Mouse (Mus musculus) left cerebral cortex, adult 8-10 months (tissue): ENCODE results near the gene Nf2. TPM values are rescaled to one million over a fixed set of nuclear protein-coding genes. Genes with fewer than 3 reads are reported as not detected.

ENCODE experiments used
- DNase-seq, 2 experiments: peaks; one replicate each; pipeline ENCODE4 v3.0.0; 2022; ENCODE audit warnings: low spot score in 2 of 2
- total RNA-seq, 4 experiments: library from RNA; stranded (reverse); gene quantifications; 2 replicates each; pipeline ENCODE4 v1.2.4; 2022

Nf2 gene
- 10 to 100 TPM; 70.7 to 72.2 (median 71.5) TPM for total RNA-seq

- peak; percentile 96 to 99 for DNase-seq
Observed at GRCm38 (mm10) chr11:4849258-4849943, at the start of gene Nf2. TSS of gene Nf2 (minus strand) at chr11:4849536.

GRCm38 (mm10) chr11:4894848-4895816 lies 45.8 kb upstream of the Nf2 start, which contains the start of gene Thoc5:
TSS of gene Thoc5 (plus strand) at chr11:4895320.
- DNase-seq, result peak; percentile 65 to 70

GRCm38 (mm10) chr11:4886987-4887386 lies 37.7 kb upstream of the Nf2 start:
- no peak for DNase-seq

DNA sequence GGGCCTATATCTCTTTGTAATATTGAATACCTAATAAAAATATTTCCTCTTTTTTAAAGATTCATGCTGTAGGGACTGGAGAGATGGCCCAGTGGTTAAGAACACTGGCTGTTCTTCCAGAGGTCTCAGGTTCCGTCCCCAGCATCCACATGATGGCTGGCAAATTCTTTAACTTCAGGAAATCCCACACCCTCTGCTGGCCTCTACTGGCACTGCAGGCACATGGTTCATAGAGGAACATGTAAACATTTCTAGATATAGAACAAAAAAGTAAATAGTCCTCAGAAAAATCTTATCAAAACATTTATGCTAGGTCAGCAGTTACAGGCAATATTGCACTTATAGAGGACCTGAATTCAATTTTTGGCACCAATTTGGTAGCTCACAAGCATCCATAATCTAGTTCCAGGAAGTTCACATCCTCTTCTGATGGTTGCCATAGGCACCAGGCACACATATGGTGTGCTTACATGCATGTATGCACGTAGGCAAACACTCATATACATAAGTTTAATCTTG lies 36.1 kb upstream of the Nf2 start:
- DNase-seq, result peak in 1 of 2 experiments; percentile 53

DNA sequence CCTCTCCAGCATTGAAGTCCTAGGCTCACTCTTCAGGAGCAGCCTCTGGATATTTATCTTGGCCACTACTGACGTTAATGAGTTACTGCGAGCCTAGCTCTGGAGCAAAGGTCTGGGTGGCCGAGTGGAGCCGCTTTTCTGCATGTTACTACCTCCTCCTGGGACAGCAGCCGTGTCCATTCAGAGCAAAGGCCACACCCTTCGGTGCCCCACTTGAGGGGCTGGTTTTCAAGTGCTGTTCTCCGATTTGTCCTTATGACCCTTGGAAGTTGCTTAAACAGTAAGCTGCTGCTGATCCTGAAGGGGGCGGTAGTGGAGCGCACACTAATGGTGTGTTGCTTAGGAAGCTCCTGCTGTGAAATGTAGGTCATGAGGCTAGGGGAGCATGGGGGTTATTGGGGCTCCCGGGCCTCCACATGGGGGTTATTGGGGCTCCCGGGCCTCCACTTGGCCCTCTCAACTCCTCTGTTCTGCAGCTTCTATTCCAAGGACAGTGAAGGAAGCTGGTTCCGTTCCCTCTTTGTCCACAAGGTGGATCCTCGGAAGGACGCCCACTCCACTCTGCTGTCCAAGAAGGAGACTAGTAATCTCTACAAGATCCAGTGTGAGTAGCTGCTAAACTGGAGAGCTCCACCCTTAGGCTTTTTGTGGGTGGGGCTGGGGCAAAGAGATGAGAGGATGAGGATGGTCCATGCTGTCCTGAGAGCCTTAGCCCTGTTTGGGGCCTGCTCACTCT lies 33.7 kb upstream of the Nf2 start:
- no peak for DNase-seq

DNA sequence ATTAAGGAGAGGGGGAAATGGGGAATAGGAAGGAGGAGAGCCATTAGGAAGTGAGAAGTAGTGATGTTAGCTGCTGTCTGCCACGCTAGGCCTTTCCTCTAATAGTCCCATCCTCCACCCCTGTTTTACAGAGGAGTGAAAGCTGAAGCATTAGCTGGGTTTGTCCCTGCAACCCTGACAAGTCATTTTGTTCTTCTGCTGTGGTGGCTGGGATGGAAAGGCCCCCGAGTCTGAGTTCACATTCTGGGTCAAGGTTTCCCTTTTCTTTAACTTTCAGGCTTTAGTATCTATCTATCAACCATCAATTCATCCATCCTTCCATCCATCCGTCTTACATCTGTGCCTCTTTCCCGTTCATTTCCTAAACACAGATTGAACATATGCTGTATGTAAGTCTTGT lies 31.8 kb upstream of the Nf2 start:
- no peak for DNase-seq

DNA sequence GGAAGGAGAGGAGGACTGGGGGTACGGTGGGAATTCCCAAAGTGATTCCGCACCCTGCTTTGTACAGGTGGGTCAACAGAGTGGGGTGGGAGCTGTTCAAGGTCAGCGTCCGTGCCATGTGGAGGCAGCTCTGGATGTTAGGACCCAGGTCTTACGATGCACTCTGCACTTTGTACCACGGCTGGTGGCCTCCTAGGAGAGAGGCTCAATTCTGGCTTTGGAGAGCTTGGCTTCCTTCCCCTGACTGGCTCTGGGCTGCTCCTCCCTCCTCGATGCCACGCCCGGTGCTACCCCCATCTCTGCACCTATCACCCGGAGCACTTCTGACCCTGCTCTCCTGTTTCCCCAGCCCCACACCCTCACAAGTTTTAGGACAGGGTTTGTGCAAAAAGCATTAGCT lies 25.2 kb upstream of the Nf2 start:
- no peak for DNase-seq

GRCm38 (mm10) chr11:4873755-4874475 lies 24.6 kb upstream of the Nf2 start, which contains the start of gene Nipsnap1:
TSS of gene Nipsnap1 (plus strand) at chr11:4873951.
- DNase-seq, result peak; percentile 70 to 72

DNA sequence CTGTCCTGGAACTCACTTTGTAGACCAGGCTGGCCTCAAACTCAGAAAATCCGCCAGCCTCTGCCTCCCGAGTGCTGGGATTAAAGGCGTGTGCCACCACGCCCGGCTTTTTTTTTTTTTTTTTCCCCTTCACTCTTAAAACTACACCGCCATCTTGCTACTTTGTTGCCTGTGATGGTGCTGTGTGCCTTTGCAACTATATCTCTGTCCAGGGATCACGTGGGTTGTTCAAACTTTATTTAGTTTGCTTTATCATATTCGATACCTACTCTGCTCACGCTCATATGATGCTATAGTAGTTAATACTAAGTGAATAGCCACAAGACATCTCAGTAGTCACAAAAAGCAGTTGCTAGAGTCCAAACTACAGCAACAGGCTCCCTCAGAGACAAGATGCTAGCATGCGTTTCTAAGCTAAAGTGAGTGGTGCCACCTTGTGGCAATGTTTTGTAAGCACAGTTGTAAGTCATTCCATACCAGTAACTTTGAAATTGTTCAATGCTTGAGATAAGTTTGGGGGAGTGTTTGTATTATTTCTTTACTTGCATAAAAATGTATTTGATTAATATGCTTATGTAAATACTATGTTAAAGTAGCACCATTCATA lies 16.4 kb upstream of the Nf2 start:
- DNase-seq, result no peak

DNA sequence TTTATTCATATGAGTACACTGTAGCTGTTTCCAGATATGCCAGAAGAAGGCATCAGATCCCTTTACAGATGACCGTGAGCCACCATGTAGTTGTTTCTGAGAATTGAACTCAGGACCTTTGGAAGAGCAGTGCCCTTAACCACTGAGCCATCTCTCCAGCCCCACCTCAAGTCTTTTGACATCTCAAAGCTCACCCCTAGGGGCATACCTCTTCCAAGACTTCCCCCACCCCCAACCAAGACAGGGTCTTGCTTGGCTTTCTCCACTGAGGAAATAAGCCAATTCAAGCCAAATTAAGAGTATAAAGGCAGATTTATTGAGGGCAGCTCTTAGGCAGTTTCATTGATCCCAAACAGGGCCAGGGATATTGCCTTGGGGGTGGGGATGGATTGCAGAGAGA lies 13.4 kb upstream of the Nf2 start:
- no peak for DNase-seq

DNA sequence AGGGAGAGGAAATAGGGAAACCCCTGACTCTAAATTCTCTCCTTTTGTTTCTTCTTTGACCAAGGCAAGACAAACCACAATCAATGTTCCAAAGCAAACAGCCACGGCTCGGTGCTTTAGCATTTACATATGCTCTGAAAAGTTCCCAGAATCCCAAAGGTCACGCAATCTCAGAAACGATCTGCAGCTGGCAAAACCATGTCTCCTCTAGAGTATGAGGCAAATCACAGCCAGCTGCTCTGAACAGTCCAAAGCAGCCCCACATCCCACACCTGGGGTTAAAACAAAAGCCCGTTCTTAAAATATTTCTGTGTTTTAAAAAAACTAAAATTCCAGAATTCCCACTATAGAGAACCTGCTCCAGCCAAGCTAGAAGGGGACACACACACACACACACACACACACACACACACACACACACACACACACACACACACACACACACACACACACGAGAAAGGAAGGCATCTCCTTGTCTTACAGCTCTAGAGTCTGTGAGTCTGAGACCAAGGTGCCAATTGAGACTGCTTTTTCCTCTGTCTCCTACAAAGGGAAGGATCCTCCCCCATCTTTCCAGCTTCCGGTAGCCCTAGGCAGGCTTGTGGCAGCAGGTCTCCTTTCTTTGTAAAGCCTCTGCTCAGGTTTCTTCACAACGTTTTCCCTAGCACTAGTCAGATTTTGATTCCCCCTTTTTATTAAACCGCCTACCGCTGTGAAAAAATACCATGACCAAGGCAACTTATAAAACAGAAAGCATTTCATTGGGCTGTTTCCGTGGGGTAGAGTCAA lies 12.7 kb upstream of the Nf2 start:
- no peak for DNase-seq

DNA sequence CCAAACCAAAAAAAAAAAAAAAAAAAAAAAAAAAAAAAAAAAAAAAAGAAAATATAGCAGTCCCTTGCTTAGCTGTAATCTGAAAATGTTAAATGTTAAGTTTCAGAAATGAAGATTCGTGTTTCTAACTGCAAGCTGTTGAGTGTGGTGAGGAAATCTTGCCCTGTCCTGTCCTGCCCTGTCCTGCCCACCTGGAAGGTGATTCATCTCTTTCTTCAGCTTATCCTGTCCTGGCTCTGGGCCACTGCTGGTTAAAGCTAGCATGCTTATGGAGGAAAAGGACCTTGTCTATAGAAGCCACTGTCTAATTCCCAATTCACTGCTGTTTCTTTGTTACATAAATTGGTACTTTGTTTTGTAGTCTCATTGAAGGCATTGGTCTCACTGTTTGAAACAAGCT lies 11.7 kb upstream of the Nf2 start:
- DNase-seq, result no peak

- no peak for DNase-seq
Observed at GRCm38 (mm10) chr11:4858416-4858815, 9.1 kb upstream of the Nf2 start.

- no peak for DNase-seq
Observed at GRCm38 (mm10) chr11:4854181-4854580, 4.8 kb upstream of the Nf2 start.

- DNase-seq, result no peak
Observed at GRCm38 (mm10) chr11:4853021-4853420, 3.7 kb upstream of the Nf2 start.

DNA sequence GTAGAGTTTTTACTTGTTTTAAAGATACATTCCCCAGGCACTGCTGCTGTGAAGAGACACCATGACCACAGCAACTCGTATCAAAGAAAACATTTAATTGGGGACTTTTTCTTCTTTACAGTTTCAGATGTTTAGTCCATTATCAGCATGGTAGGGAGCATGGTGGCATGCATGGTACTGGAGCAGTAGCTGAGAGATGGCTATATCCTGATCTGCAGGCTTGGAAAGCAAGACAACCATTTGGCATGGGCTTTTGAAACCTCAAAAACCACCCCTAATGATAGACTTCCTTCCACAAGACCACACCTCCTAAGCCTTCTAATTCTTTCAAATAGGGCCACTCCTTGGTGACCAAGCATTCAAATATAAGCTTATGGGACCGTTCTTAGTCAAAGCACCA lies 1.1 kb upstream of the Nf2 start:
- no peak for DNase-seq

DNA sequence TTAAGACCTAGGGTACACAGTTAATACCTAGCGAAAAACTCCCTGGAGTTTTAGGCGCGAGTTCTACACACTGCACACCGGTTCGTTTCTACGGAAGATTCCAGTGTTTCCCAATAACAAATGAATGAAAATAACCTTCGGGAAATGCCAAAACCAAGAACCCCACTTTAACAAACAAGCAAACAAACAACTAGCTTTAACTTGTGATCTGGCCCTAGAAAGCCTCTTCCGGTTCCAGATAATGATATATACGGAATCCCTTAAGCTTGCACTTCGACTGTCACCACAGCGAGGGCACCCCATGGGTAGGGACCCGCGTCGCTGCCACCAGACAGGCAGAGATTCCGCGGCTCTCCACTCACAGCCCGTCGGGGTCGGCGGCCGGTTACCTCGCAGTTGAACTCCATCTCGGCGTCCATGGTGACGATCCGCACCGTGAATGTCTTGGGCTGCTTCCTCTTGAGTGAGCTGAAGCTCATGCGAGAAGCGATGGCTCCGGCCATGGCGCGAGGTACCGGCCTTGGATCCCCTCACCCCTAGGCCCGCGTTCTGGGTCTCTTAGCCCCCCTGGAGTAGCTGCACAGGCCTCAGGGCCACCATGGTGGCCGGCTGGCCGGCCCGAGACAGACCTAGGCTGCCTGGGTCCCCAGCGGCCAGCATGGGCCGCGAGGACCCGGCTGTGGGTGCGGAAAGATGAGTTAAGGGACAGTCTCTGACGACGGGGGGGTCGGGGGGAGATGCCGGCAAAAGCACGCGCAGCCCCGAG lies 670 bp downstream of the Nf2 start:
- DNase-seq, result peak in 1 of 2 experiments; percentile 31

DNA sequence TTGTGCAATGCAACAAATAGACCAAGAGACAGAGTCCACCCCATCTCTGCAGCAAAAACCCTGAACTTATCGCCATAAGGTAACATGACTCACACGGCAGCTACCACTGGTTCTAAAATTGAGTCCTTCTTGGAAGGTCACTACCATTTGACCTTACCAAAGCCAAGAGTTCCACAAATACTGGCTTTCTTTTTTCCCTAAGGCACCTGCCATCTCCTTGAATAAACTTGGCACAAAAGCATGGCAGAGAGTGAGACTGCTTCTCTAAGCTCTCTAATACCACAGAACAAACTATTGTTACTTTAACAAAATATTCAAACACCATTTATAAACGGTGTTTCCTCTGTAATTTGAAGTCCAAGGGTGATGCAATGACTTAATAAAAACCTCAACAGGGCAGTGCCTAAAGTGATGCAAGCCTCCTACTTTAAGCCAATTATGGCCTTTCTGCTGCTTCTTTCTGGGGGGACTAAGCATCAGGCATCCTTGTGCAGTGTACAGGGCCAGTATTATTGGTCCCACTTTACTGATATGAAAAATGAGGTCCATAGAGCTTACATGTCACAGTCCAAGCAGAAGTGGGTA lies 8.3 kb downstream of the Nf2 start:
- no peak for DNase-seq
